9 mouse cellular contexts compared by ENCODE assay signal in genomic region chr11:117617368-117617908, GRCm38 (mm10). TPM values are rescaled to one million over a fixed set of nuclear protein-coding genes. Genes with fewer than 3 reads are reported as not detected.
DNase-seq lines count a peak whose midpoint lies in the region; ATAC-seq and TF ChIP-seq lines count a peak whose summit lies in the region.
"Had no signal": no experiment of that assay in that cellular context is flagged by ENCODE, and none has a peak within 500 bp of the region (broad histone marks: within the 10 kb centered on the region; RNA-seq: fewer than 3 reads in every experiment).

No protein-coding gene starts in this region.

- peaks cover 23% of the 10 kb centered on the region for H3K4me1 ChIP-seq in neural tube, embryonic 11.5 days (ENCODE audit: control insufficient read depth, insufficient read depth, low read length)
- H3K4me1 ChIP-seq in liver, postnatal 0 days (ENCODE audit: insufficient read depth), result peaks cover 5% of the 10 kb centered on the region

- peak overlapping the region; percentile 21 for H3K4me2 ChIP-seq in neural tube, embryonic 11.5 days (ENCODE audit: low read depth)
- H3K4me2 ChIP-seq in liver, postnatal 0 days (ENCODE audit: low read depth, low read length), result peak overlapping the region; percentile 35; the same call in 1 of the 2 replicates

- no peaks in the 10 kb centered on the region for H3K9me3 ChIP-seq in neural tube, embryonic 11.5 days (ENCODE audit: control insufficient read depth, low read length)
- no peaks in the 10 kb centered on the region for H3K9me3 ChIP-seq in liver, postnatal 0 days (ENCODE audit: low read length)

- intact Hi-C loops in gastrocnemius, adult 2 months (cut with DNase I), result loop anchor here (10.0 kb wide), 1 partner anchor 233 kb away; no protein-coding TSS in a partner anchor

- peaks cover 5% of the 10 kb centered on the region; the same call in 1 of the 2 replicates for H3K27me3 ChIP-seq in neural tube, embryonic 11.5 days (ENCODE audit: control insufficient read depth, insufficient read depth, low read length)
- H3K27me3 ChIP-seq in liver, postnatal 0 days (ENCODE audit: insufficient read depth, low read length), result peaks cover 40% of the 10 kb centered on the region

- H3K9ac ChIP-seq in neural tube, embryonic 11.5 days (ENCODE audit: low read length), result peak overlapping the region; percentile 23
- H3K9ac ChIP-seq in liver, postnatal 0 days (replicated peaks), result no peak overlapping the region

- ATAC-seq in neural tube, embryonic 11.5 days (ENCODE audit: insufficient read depth, low FRiP score, low TSS enrichment), result no peak
- ATAC-seq in liver, postnatal 0 days, result no peak

- TF ChIP-seq CTCF in gastrocnemius, adult 2 months (IDR thresholded peaks at IDR 0.05), result no peak
- no peak for TF ChIP-seq CTCF in liver, postnatal 0 days (IDR thresholded peaks at IDR 0.05; ENCODE audit: low read depth)

- peak overlapping the region; percentile 48 for H3K27ac ChIP-seq in gastrocnemius, adult 2 months
- peak overlapping the region; percentile 67 for H3K27ac ChIP-seq in neural tube, embryonic 11.5 days (ENCODE audit: low read depth, low read length)
- H3K27ac ChIP-seq in liver, postnatal 0 days (ENCODE audit: low read depth), result no peak overlapping the region

- DNase-seq in gastrocnemius, adult 2 months, result no peak
- no peak for DNase-seq in gastrocnemius, adult 18-20 months (ENCODE audit: low spot score)
- DNase-seq in neural tube, embryonic 11.5 days (ENCODE audit: low spot score), result peak; percentile 33
- DNase-seq in neural tube, embryonic 10.5 days (ENCODE audit: extremely low spot score, low spot score), result no peak
- DNase-seq in liver, postnatal 0 days, result no peak
- no peak for DNase-seq in embryo, embryonic 10.5 days (ENCODE audit: low spot score)
- DNase-seq in layer of hippocampus, postnatal 25 days (ENCODE audit: extremely low spot score in 1 of 2, low spot score in 1 of 2), result no peak
- no peak for DNase-seq in left cerebral cortex, adult 18-20 months (ENCODE audit: low spot score in 2 of 2)
- DNase-seq: right cerebral cortex, postnatal 14 days had no signal

- peak overlapping the region; percentile 43 for H3K4me3 ChIP-seq in gastrocnemius, adult 2 months
- H3K4me3 ChIP-seq in neural tube, embryonic 11.5 days (ENCODE audit: low read depth, low read length), result no peak overlapping the region
- no peak overlapping the region for H3K4me3 ChIP-seq in liver, postnatal 0 days (ENCODE audit: low read depth, low read length)

- no peak for TF ChIP-seq EP300 in liver, postnatal 0 days (IDR thresholded peaks at IDR 0.05; ENCODE audit: low read depth)

- H3K36me3 ChIP-seq in neural tube, embryonic 11.5 days (ENCODE audit: control insufficient read depth, insufficient read depth, low read length), result no peaks in the 10 kb centered on the region
- H3K36me3 ChIP-seq in liver, postnatal 0 days (replicated peaks; ENCODE audit: insufficient read depth, low read length), result no peaks in the 10 kb centered on the region

- WGBS in neural tube, embryonic 11.5 days, result 23% methylated on average over 16 of the region's 16 CpGs
- WGBS in liver, postnatal 0 days (ENCODE audit: insufficient replicate concordance), result 22% methylated on average over 16 of the region's 16 CpGs

RNA-seq across cellular contexts. Expression of gene Tnrc6c, which starts 36.7 kb away (rescaled TPM):
- 10 to 100 TPM; 18.5 to 24.8 TPM for total RNA-seq in gastrocnemius, adult 2 months (2021)
- total RNA-seq in gastrocnemius, adult 18-20 months (2021), result 10 to 100 TPM; 20.2 to 20.5 TPM
- 17.1 and 18.2 TPM in 2 replicates for polyA plus RNA-seq in neural tube, embryonic 11.5 days (2014; fragmentation: Nextera tagmentation; extraction: Ambion mirVana)
- polyA plus RNA-seq in liver, postnatal 0 days (2015; fragmentation: Nextera tagmentation; extraction: Ambion mirVana), result 2.8 and 3.0 TPM in 2 replicates
- total RNA-seq in layer of hippocampus, postnatal 25 days (2021), result 10 to 100 TPM; 53.8 to 76.8 TPM
- total RNA-seq in left cerebral cortex, adult 18-20 months (2021), result 10 to 100 TPM; 53.3 to 54.9 TPM
